Mouse (Mus musculus) induced T-regulatory cell, adult 2 months (primary cell): ENCODE measurements around the gene Tfg.

Source experiments
- DNase-seq: peaks from one replicate; pipeline ENCODE4 v3.0.0-alpha.2; 2012; ENCODE audit warnings: low read depth

The Tfg gene

GRCm38 (mm10) chr16:56717224-56718200 lies at the start of gene Tfg:
Tfg (minus strand) TSS chr16:56717450.
- peak; percentile 99 for DNase-seq

GRCm38 (mm10) chr16:56729060-56729459 lies 11.8 kb upstream of the Tfg start:
- DNase-seq = no peak

DNA sequence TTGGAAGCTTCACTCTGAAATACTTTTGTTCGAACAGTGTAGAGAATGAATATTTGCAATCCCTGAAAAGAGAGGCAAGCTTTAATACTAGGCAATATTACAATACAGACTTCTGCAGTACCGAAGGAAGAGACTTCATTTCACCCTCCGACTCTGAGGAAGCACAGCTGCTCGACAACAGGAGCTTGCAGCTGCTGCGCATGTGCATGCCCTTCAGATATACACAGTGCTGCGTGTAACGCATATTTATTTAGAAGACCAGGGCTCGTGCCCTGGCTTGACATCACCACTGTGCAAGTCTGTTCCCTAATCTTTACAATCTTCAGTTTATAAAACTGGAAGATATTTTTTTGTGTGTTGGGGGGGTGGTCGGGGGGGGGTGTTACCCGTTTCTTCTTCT lies 7.7 kb upstream of the Tfg start:
- no peak for DNase-seq

DNA sequence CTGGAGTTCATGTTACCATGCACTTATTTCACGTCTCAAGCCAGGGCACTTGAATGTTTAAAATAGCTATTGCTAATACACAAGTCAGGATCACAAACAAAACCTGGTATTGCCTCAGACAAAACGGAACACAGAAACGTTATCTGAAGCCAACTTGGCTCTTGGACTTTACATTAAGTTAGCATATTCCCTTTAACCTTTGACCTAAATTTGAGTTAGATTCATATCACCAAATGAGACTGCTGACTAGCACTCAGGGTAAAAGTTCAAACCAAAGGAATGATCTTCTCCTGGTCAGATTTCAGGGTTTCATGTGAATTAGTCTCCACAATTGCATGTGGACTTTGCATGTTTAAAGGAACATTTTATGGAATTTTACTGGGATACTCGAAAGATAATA lies 5.1 kb upstream of the Tfg start:
- no peak for DNase-seq

- no peak for DNase-seq
Measured at GRCm38 (mm10) chr16:56719031-56719430, 1.8 kb upstream of the Tfg start.

GRCm38 (mm10) chr16:56716557-56717179 lies 582 bp downstream of the Tfg start:
- peak; percentile 48 for DNase-seq

GRCm38 (mm10) chr16:56715608-56716007 lies 1.6 kb downstream of the Tfg start:
- peak; percentile 40 for DNase-seq

DNA sequence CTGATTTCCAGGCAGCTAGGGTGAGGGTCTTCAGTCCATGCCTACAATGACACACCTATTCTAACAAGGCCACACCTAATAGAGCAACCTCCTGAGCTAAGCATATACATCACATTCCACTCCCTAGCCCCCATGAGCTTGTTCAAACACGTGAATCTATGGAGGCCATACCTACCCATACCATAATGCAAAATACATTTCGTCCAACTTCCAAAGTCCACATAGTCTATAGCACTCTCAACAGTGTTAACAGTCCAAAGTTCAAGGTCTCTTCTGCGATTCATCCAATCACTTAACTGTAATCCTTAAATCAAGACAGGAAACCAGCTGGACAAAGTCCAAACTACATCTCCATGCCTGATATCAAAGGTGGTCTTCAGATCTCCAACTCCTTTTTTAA lies 7.2 kb downstream of the Tfg start:
- no peak for DNase-seq

DNA sequence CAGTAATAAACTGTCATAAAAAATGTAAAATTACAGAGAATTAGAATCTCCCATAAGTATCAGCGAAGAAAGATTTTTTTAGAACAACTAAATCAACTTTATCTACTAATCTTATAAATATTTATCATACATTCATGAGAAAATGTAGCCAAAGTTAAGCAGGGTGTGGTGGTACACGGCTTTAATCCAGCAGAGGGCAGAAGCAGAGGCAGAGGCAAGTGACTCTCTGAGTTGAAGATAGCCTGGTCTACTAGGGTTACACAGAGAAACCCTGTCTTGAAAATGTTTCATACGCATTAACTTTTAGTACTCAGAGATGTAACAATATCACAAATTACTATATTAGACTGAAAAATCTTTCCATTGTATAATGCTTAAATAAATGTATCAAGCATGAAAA lies 11.5 kb downstream of the Tfg start:
- no peak for DNase-seq

DNA sequence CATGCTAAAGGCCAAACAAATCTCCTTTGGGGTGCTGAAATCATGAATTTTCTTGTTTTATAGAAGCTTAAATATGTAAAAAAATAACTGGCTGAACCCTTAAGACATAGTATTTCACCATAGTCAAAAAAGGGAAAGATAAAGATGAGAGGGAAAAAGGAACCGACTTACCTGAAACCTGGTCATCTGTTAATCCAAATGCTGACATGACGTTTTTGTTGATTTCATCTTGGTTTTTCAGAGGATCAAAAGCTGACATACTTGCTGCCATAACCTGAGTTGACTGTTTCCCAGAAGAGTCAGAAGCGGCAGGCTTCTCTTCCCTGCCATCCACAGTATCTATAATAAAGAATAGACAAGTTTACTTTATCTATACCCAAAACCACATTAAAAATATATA lies 16.4 kb downstream of the Tfg start:
- no peak for DNase-seq

GRCm38 (mm10) chr16:56696448-56696847 lies 20.8 kb downstream of the Tfg start:
- DNase-seq = no peak

- DNase-seq = no peak
Measured at GRCm38 (mm10) chr16:56690715-56691114, 26.5 kb downstream of the Tfg start.

- no peak for DNase-seq
Measured at GRCm38 (mm10) chr16:56686747-56687146, 30.5 kb downstream of the Tfg start.

DNA sequence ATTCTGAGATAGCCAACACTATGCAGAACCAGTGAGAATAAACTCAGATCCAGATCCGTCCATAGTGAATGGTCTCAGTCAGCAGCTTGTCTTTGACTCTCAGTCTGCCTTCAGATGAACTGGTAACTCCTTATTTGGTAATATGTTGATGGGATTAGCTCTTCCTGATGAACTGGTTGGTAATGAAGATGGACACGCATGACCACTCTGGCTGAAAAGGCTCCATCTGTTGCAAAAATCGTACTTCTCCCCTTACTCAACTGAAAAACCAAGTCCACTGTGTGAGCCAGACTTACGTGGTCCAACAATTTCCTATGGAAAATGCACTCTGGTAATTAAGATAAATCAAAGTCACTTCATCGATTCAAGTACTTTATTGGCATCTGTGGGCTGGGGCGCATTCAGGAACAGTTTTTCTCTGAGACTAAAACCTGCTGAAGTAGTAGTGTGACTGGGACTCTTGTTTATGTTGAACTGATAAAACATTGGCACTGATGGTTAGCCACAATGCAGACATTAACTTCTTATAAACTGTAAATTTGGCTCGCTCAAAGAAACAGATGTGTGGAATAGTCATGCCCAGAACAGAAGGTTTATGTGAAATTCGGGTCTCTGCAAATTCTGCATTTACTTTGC lies 36.1 kb downstream of the Tfg start:
- no peak for DNase-seq

DNA sequence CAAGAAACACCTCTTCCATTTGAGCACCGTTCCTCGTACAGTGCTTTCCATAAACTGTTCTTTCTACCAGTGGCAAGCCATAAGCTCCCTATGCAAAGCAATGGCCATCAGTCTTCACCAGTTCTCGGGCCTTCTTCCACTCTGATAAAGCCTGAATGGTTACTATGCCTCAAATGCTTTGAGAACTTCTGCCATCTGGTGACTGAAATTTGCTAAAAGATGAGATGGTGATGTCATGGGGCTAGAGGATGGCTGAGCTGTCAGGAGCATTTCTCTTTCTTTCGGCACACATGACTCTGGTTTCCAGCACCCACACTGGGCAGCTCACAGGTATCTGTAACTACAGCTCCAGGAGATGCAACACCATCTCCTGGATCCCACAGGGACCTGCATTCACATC lies 40.1 kb downstream of the Tfg start:
- no peak for DNase-seq

DNA sequence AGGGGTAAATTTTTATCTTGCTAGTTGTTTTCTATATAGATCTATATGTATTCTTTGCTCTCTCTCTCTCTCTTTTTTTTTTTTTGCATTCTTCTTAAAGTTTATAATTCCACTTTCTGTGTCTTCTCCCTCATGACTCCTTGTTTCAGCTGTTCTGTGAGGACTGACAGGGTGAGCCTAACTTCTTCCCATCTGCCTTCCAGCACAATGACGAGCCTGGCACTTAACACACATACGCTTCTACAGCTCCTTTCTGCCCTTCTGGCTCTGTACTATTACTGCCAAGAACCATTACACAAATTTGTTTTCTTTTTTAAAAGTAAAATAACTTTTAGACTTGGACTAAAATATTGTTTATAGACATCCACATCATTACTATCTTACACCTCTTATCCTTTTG lies 43.8 kb downstream of the Tfg start:
- no peak for DNase-seq

DNA sequence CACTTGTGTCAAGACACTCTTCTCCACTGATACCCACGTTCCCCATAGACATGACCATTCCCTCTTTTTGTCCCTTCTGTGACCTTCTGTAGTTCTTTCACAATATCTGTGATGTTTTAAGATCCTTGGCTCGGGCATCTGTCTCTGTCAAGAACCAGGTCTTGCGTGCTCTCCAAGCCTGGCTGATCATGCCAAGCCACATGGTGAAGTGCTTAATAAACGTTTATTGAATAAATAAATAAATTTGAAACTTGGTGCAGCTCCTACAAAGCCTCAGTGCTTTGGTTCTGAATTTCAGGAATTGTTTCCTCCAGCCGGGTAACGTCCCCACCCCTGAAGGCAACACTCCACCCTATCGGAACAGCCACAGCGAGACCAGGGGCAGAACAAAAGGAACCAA lies 46.3 kb downstream of the Tfg start:
- DNase-seq = no peak

GRCm38 (mm10) chr16:56669520-56669919 lies 47.7 kb downstream of the Tfg start:
- no peak for DNase-seq

DNA sequence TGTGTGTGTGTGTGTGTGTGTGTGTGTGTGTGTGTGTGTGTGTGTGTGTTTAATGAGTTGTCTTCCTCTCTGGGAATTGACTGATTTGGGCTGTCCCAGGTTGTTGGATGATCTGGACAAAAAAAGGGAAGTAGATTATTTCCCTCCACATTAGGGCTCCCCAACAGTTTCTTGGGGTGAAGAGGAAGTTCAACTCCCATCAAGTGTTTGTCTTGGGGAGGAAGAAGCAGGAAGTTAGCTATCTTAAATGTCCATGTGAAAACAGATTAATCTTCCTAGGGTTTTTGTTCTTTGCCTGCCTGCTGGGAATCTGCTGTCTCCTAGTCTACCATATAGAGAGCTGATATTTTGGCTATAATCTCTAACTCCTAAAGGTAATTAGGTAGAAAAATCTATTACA lies 58.4 kb downstream of the Tfg start:
- DNase-seq = no peak

- no peak for DNase-seq
Measured at GRCm38 (mm10) chr16:56655193-56655910, 61.9 kb downstream of the Tfg start.

DNA sequence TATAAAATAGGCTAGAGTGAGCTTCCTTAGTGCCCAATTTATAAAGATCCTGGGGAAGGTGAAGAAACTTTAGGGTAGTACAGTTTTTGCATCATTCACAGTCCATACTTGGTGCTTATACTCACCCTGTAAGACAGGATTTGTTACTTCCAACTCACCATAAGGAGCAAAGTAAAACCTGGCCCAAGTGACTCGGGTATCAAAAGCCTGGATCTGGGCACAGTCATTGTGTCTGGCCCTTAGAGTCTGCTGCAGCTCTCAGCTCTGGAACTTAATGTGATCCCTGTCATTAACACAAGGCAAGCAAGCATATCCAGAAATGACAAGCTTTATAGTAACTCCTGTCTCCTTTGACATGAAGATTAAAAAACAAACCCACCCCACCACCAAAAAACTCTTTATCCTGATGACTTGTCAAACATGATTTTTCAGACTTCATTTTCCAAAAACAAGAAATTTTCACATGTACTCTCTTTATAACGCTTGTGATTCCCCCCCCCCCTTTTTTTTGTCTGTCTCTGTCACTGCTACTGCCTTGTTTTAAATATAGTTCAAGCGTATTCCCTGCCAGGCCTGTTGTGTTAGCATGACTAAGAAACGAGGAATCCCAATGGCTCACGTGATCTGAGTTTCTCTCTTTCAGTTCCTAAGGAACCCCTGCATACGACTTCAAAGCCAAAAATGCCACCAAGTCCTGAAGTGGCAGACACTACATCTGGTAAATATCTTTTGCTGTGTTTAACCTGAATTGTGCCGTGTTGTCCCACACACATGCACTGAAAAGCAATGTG lies 70.7 kb downstream of the Tfg start:
- no peak for DNase-seq
